Mouse (Mus musculus): ENCODE data around the gene Mars2.
A peak's percentile ranks its signal among the peaks of the same experiment; 100 is the strongest.

The Mars2 gene

DNA sequence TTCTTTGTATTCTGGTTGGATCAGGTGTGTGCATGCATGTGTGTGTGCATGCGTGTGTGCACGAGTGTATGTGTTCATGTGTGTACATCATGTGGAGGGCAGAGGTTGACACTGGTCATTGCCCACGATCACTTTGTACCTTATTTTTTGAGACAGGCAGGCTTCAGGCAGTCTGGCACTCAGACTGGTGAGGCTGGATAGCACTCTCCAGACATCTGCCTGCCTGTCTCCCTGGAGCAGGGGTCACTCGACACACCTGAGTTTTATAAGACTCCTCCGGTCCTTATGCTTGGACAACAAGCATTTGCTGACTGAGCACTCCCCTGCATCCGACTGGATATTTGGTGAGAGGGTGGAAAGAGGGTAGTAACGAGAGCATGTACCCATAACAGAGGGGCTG lies 14.0 kb upstream of the Mars2 start:
- DNase-seq (ENCODE audit: low read depth, low spot score), result no peak

- DNase-seq (ENCODE audit: low read depth, low spot score), result no peak
Observed at GRCm38 (mm10) chr1:55224111-55224510, 12.9 kb upstream of the Mars2 start.

DNA sequence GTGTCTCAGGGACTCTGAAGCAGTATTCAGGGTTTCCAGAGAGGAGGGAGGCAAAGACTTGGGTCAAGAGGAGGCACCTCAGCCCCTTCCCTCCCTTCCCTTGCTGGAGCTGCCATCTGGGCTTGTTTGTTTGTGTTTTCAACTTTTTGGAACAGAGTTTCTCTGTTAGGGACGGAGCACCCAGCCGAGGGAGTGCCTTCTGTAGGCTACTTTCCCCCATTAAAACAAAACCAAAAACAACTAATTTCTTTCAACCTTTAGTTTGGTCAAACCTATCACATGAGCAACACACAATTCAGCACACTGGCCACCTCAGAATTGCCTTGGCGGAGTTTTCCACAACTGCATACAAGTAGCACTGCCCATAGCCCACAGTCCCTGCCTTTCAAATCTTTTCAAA lies 11.6 kb upstream of the Mars2 start:
- peak; percentile 55 for DNase-seq (ENCODE audit: low read depth, low spot score)

DNA sequence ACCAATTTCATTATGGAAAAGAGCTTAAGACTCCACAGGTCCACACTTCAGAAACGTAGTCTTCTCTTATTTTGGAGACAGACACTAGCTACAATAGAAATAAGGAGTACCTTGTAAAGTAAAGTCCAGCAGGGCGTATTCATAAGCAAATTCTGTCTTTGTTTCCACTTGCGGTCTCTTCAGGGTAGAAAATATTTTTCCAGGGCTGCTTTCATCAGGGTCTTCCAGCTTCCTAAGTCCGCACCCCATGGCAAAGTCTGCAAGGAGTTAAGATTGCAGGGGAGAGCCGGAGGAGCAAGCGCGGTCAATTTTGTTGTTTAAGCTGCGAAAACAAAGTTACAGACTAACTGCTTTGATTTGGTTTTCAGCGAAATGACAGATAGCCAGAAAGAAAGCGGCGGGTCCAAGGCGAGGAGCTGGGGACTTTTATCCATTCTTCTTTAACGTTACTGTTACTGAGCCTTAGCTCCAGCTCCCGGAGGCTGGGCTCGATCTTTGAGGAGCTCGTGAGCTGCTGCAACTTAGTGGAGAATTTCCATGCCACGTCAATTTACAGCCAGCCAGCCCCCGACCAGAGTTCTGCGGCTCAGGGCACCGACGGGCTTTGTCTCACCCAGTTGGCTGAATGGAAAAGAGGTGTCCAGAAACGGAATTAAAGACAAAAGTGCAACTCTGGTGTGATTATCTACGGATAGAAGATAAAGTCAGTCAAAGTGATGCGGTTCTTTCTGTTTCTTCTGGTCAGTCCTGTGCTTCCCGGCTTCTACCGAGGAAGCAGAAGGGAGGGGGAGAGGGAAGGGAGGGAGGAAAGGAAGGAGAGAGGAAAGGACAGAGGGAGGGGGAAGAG lies 10.7 kb upstream of the Mars2 start, which contains the start of gene Rftn2:
Gene Rftn2 (minus strand): TSS at position 772 of the 847 bp plus-strand sequence.
- peak; percentile 80 for DNase-seq (ENCODE audit: low read depth, low spot score)

DNA sequence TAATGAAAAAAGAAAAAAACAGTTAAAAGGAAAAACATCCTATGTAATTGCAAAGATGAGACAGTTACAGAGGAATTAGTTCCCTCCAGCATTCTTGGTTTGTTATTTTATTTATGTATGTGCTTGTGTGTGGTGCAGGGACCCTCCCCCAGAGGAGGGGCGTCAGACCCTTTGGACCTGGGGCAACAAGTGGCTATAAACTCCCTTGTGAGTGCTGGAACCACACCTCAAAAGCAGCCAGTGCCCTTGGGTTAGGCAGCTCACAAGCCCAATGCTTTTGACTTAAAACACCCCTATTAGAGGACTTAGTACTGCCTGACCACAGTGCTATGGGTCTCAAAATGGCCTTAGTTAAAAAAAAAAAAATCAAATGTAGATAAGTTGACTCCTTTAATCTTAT lies 9.6 kb upstream of the Mars2 start:
- peak; percentile 44 for DNase-seq (ENCODE audit: low read depth, low spot score)

- DNase-seq (ENCODE audit: low read depth, low spot score), result peak; percentile 71
Observed at GRCm38 (mm10) chr1:55228256-55228884, 8.6 kb upstream of the Mars2 start.

GRCm38 (mm10) chr1:55234910-55235520 lies 2.0 kb upstream of the Mars2 start:
- DNase-seq (ENCODE audit: low read depth, low spot score), result no peak

DNA sequence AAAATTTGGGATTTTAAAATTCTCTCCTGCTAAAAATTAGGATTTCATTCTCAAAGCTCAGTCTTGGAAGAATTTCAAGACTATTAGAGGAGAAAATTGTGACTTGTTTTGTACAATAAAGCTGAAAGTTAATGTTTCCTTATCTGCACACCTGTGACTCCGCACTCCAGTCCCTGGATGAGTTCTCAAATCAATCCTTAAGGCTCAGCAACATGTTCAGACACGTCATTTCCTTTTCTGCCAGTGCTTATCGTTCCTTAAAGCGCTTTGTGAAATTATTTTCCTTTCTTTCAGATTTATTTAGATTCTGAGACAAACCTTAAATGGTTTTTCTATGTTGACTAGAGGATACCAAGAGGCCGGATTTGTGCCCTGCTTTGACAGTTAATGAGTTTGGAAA lies 490 bp upstream of the Mars2 start:
- DNase-seq (ENCODE audit: low read depth, low spot score), result no peak

- peak; percentile 55 for DNase-seq (ENCODE audit: low read depth, low spot score)
Observed at GRCm38 (mm10) chr1:55237643-55238161, 725 bp downstream of the Mars2 start.

DNA sequence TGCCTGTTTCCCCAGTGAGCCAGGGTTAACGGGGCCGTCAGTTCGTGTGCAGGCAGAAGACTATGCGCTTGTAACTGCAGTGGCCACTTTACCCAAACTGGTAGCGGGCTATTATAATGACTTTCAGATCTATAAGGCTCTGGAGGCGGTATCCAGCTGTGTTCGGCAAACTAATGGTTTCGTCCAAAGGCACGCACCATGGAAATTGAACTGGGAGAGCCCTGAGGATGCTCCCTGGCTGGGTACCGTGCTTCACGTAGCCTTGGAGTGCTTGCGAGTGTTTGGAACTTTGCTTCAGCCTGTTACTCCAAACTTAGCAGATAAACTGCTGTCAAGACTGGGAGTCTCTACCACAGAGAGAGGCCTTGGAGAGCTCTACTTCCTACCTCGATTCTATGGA lies 1.5 kb downstream of the Mars2 start:
- peak; percentile 40 for DNase-seq (ENCODE audit: low read depth, low spot score)

DNA sequence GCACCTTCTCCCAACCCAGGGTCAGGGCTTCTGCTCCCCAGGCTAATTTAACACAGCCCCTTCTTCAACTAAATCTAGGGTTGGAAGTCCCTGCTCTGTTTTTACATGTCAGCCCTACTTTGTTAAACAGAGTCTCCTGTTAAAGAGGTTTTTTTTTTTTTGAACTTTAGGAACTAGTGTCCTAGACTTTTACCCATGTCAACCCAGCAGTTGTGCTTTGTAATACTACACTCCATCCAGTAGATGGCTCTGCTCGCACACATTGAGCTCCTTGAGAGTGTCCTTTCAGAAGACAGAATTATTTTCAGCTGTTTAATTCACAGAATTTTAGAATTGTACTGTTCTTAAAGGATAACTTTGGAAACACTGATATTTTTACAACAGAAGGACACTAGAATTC lies 2.3 kb downstream of the Mars2 start:
- DNase-seq (ENCODE audit: low read depth, low spot score), result peak; percentile 87

DNA sequence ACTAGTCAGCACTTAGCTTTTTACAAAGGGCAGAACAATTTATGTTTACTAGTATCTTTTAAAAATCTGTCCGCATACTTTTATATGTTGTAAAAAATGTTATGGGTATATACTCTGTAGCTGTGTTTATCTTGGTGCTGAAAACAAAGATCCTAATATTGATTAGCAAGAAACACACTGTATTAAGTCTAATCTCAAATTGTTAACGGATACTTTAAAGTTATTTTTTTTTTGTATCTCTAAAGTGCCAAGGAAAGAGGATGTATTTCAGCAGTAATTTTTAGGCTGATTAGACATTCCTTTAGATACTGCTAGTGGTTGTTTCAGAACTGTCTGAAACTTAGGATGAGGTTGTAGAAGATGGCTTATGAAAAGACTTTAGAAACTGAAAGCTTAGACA lies 9.4 kb downstream of the Mars2 start:
- DNase-seq (ENCODE audit: low read depth, low spot score), result no peak

DNA sequence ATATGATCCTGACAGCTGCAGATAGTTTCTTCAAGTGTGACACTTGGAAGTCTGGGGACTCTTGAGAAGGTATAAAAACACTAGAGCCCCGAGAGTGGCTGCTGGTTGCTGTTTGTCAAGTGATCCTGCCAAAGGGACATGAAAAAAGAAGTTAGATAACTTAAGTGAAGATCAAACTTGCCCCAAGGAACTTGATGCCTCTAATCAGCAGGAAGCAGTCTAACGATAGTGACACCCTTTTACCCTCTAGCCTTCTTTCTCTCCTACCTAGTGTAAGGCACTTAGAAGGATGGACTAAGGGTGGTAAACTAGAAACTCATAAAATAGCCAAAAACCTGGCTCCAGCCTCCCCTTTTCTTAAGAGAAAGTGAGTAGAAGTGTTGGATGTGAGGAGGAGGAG lies 27.4 kb downstream of the Mars2 start:
- no peak for DNase-seq (ENCODE audit: low read depth, low spot score)

DNA sequence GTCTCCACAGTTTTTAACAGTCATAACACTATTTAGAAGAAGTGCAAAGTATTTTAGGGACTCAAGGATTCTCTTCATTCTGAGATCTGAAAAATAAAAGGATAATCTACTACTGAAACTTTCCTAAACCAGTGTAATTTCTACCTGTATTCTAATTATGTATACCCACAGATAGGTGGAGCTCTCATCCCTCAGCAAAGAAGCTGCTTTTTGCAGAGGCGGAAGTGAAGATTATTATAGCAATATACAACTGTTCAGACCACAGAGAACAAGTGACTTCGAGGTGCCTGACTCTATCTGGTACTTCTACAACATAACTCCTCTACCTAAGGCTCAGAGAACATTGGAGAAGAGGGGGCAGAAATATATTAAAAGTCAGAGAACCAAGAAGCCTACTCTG lies 28.5 kb downstream of the Mars2 start:
- DNase-seq (ENCODE audit: low read depth, low spot score), result no peak

DNA sequence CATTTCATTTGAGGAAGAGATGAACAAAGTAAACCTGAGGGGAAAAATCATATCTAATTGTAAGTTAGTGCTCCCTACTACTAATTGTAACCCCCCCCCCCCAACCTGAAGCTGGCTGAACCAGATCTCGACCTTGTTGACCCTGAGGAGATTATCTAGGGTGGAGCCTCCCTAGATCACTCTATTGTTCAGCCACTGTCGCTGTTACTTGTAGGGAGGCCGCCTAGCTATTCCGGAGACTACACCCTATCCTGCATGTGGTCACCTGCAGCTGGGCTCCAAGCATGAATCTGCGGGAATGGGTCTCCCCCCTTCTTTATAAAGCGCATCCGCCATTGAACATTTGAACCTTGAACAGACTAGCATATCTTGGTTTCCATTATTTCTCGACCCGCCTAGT lies 42.1 kb downstream of the Mars2 start:
- DNase-seq (ENCODE audit: low read depth, low spot score), result no peak

Measured in 3T3-L1 (cell line).